Mouse (Mus musculus) liver, postnatal 0 days (tissue): ENCODE data around the gene Eloa. TPM values are rescaled to one million over a fixed set of nuclear protein-coding genes. Genes with fewer than 3 reads are reported as not detected.

Experiments used
- ATAC-seq: fragments of 200-750 bp; cut with Nextera tagmentation; 2 replicates; pipeline ENCODE4 v1.8.0; 2017; ENCODE audit warnings: mild to moderate bottlenecking, moderate library complexity
- DNase-seq: peaks from one replicate; pipeline ENCODE4 v3.0.0-alpha.2; 2016
- H3K27ac ChIP-seq: fragments of 300-500 bp; sonication (generic); 2 replicates; pipeline ENCODE4 v1.5.1; 2014; ENCODE audit warnings: antibody characterized with exemption, moderate library complexity, mild to moderate bottlenecking, low read depth
- H3K27me3 ChIP-seq: fragments of 300-500 bp; sonication (generic); 2 replicates; pipeline ENCODE4 v1.6.1; 2014; ENCODE audit warnings: low read length, control low read depth, mixed read lengths; ENCODE audit not compliant: insufficient read depth
- H3K36me3 ChIP-seq: fragments of 300-500 bp; sonication (generic); replicated peaks from 2 replicates; pipeline ENCODE4 v1.6.1; 2014; ENCODE audit warnings: mild to moderate bottlenecking, control low read depth, low read length, moderate library complexity, mixed read lengths; ENCODE audit not compliant: insufficient read depth
- H3K4me1 ChIP-seq: fragments of 300-500 bp; sonication (generic); 2 replicates; pipeline ENCODE4 v1.6.1; 2014; ENCODE audit warnings: antibody characterized with exemption, mild to moderate bottlenecking, control low read depth; ENCODE audit not compliant: insufficient read depth
- H3K4me2 ChIP-seq: fragments of 300-500 bp; sonication (generic); 2 replicates; pipeline ENCODE4 v1.6.1; 2014; ENCODE audit warnings: low read depth, mild to moderate bottlenecking, low read length, moderate library complexity, mixed read lengths
- H3K4me3 ChIP-seq: fragments of 300-500 bp; sonication (generic); 2 replicates; pipeline ENCODE4 v1.5.1; 2014; ENCODE audit warnings: low read depth, low read length
- H3K9ac ChIP-seq: fragments of 300-500 bp; sonication (generic); replicated peaks from 2 replicates; pipeline ENCODE4 v1.6.1; 2014; ENCODE audit warnings: mild to moderate bottlenecking, moderate library complexity
- H3K9me3 ChIP-seq: fragments of 300-500 bp; sonication (generic); 2 replicates; pipeline ENCODE4 v1.6.1; 2016; ENCODE audit warnings: mild to moderate bottlenecking, control low read depth, low read length, mixed read lengths
- CTCF ChIP-seq: sonication (generic); IDR thresholded peaks from 2 replicates; pipeline ENCODE4 v1.5.1; 2016; ENCODE audit warnings: antibody characterized with exemption, low read depth
- EP300 ChIP-seq: IDR thresholded peaks from 2 replicates; pipeline ENCODE4 v1.6.1; 2016; ENCODE audit warnings: antibody characterized with exemption, low read depth, mild to moderate bottlenecking
- WGBS: fragments of 180-500 bp; shearing (Covaris S2); extraction: QIAGEN DNeasy Blood & Tissue Kit; methylation state at CpG from one replicate; pipeline ENCODE4 v1.1.7; 2014; ENCODE audit not compliant: insufficient replicate concordance; 5-methylcytosine and 5-hydroxymethylcytosine counted together
- polyA plus RNA-seq: library from polyadenylated mRNA; unstranded; fragments of >200 nt; fragmentation: Nextera tagmentation; extraction: Ambion mirVana; gene quantifications from 2 replicates; pipeline ENCODE4 v1.2.1, GENCODE M21; 2015

Gene Eloa
- polyA plus RNA-seq, 1 experiment from 2014 or later = 16.7 TPM

GRCm38 (mm10) chr4:136025350-136025749, 3.8 kb upstream of the Eloa start:
- H3K4me2 ChIP-seq = no peak overlapping the region
- no peak for ATAC-seq
- H3K9ac ChIP-seq = no peak overlapping the region
- no peaks in the 10 kb centered on the region for H3K36me3 ChIP-seq
- H3K4me1 ChIP-seq = peaks cover 32% of the 10 kb centered on the region
- no peak for DNase-seq
- H3K4me3 ChIP-seq = no peak overlapping the region
- H3K9me3 ChIP-seq = no peaks in the 10 kb centered on the region
- no peak overlapping the region for H3K27ac ChIP-seq
- no peaks in the 10 kb centered on the region for H3K27me3 ChIP-seq
- TF ChIP-seq EP300 (no peak), CTCF (0 out of 2 replicates have a peak, but pooled peaks have one; percentile 16)
- WGBS = 83% methylated on average over 1 of the region's 1 CpGs

GRCm38 (mm10) chr4:136022924-136023323, 1.4 kb upstream of the Eloa start:
- 96% methylated on average over 9 of the region's 9 CpGs for WGBS

GRCm38 (mm10) chr4:136020743-136021548, 617 bp downstream of the Eloa start:
- Histone ChIP-seq H3K4me3 (peak overlapping the region; percentile 91), H3K9ac (peak overlapping the region; percentile 97), H3K4me1 (peaks cover 25% of the 10 kb centered on the region), H3K4me2 (peak overlapping the region; percentile 89), H3K27ac (peak overlapping the region; percentile 91), H3K36me3 (0 out of 2 replicates have a peak, but pooled peaks cover 10% of the 10 kb centered on the region), H3K27me3 (no peaks in the 10 kb centered on the region), H3K9me3 (no peaks in the 10 kb centered on the region)
- no peak for TF ChIP-seq CTCF
- TF ChIP-seq EP300 = no peak
- peak; percentile 58 for DNase-seq
- WGBS = under 1% methylated on average over 38 of the region's 62 CpGs
- ATAC-seq = peak; percentile 68

More at GRCm38 (mm10) chr4:136022924-136023323, 1.4 kb upstream of the Eloa start:
- no peak for TF ChIP-seq EP300
- no peak for TF ChIP-seq CTCF
- Histone ChIP-seq H3K9ac (no peak overlapping the region), H3K9me3 (no peaks in the 10 kb centered on the region), H3K27me3 (no peaks in the 10 kb centered on the region), H3K27ac (no peak overlapping the region), H3K4me1 (peaks cover 27% of the 10 kb centered on the region), H3K4me2 (no peak overlapping the region), H3K36me3 (0 out of 2 replicates have a peak, but pooled peaks cover 6% of the 10 kb centered on the region), H3K4me3 (no peak overlapping the region)
- DNase-seq = no peak
- ATAC-seq = no peak

GRCm38 (mm10) chr4:136016059-136016602, 5.4 kb downstream of the Eloa start:
- no peaks in the 10 kb centered on the region for H3K9me3 ChIP-seq
- H3K9ac ChIP-seq = no peak overlapping the region
- ATAC-seq (no peak), DNase-seq (no peak)
- TF ChIP-seq CTCF (no peak), EP300 (no peak)
- peaks cover 25% of the 10 kb centered on the region for H3K4me1 ChIP-seq
- H3K36me3 ChIP-seq = peaks cover 39% of the 10 kb centered on the region
- H3K4me2 ChIP-seq = no peak overlapping the region
- no peak overlapping the region for H3K27ac ChIP-seq
- no peaks in the 10 kb centered on the region for H3K27me3 ChIP-seq
- no peak overlapping the region for H3K4me3 ChIP-seq
- WGBS = 74% methylated on average over 3 of the region's 3 CpGs

- DNase-seq = no peak
- Histone ChIP-seq H3K27me3 (no peaks in the 10 kb centered on the region), H3K36me3 (peaks cover 75% of the 10 kb centered on the region), H3K9ac (no peak overlapping the region), H3K4me1 (0 out of 2 replicates have a peak, but pooled peaks cover 5% of the 10 kb centered on the region), H3K9me3 (no peaks in the 10 kb centered on the region), H3K4me2 (no peak overlapping the region), H3K27ac (no peak overlapping the region), H3K4me3 (no peak overlapping the region)
- ATAC-seq = no peak
- TF ChIP-seq CTCF (no peak), EP300 (no peak)
- 87% methylated on average over 4 of the region's 4 CpGs for WGBS
Observed at GRCm38 (mm10) chr4:136010586-136010985, 11.0 kb downstream of the Eloa start.

GRCm38 (mm10) chr4:136008782-136009447, 12.6 kb downstream of the Eloa start:
- Histone ChIP-seq H3K27ac (peak overlapping the region; percentile 78), H3K27me3 (no peaks in the 10 kb centered on the region), H3K4me2 (no peak overlapping the region), H3K4me1 (0 out of 2 replicates have a peak, but pooled peaks cover 5% of the 10 kb centered on the region), H3K36me3 (peaks cover 88% of the 10 kb centered on the region), H3K9me3 (no peaks in the 10 kb centered on the region), H3K4me3 (no peak overlapping the region), H3K9ac (no peak overlapping the region)
- TF ChIP-seq EP300 = no peak
- TF ChIP-seq CTCF = no peak
- DNase-seq (peak; percentile 40), ATAC-seq (peak; percentile 79)
- WGBS = 71% methylated on average over 8 of the region's 8 CpGs
